ENCODE assay signal across 8 mouse cellular contexts in genomic region chr13:12460443-12460842, GRCm38 (mm10). TPM values are rescaled to one million over a fixed set of nuclear protein-coding genes. Genes with fewer than 3 reads are reported as not detected.
DNase-seq lines count a peak whose midpoint lies in the region; ATAC-seq and TF ChIP-seq lines count a peak whose summit lies in the region.

No protein-coding gene starts in this region.

- 9% methylated on average over 8 of the region's 8 CpGs for WGBS in forebrain, embryonic 11.5 days
- 8% methylated on average over 8 of the region's 8 CpGs for WGBS in neural tube, embryonic 13.5 days

- peak overlapping the region; percentile 58 for H3K4me2 ChIP-seq in forebrain, embryonic 11.5 days (ENCODE audit: low read depth, low read length, severe bottlenecking)
- H3K4me2 ChIP-seq in neural tube, embryonic 13.5 days, result peak overlapping the region; percentile 63

- H3K27me3 ChIP-seq in E14TG2a.4 (ENCODE audit: insufficient read depth, low read length), result no peaks in the 10 kb centered on the region
- H3K27me3 ChIP-seq in forebrain, embryonic 11.5 days (ENCODE audit: control insufficient read depth, insufficient read depth, low read length), result no peaks in the 10 kb centered on the region
- no peaks in the 10 kb centered on the region for H3K27me3 ChIP-seq in neural tube, embryonic 13.5 days

- intact Hi-C loops in heart, postnatal 36 days (cut with DNase I), result loop anchor here (2.0 to 5.0 kb wide), 2 partner anchors 66 to 107 kb away; partner anchors contain the start of genes Ero1lb and Heatr1

- H3K36me3 ChIP-seq in E14TG2a.4 (ENCODE audit: insufficient read depth, low read length), result no peaks in the 10 kb centered on the region
- H3K36me3 ChIP-seq in forebrain, embryonic 11.5 days (ENCODE audit: control insufficient read depth, insufficient read depth, low read length), result no peaks in the 10 kb centered on the region
- H3K36me3 ChIP-seq in neural tube, embryonic 13.5 days, result peaks cover 15% of the 10 kb centered on the region

- no peak for ATAC-seq in forebrain, embryonic 11.5 days (replicated peaks; ENCODE audit: low FRiP score)
- no peak for ATAC-seq in neural tube, embryonic 13.5 days (ENCODE audit: low read depth)

- H3K9me3 ChIP-seq in E14TG2a.4 (ENCODE audit: low read length), result no peaks in the 10 kb centered on the region
- no peaks in the 10 kb centered on the region for H3K9me3 ChIP-seq in forebrain, embryonic 11.5 days (ENCODE audit: control insufficient read depth, low read length)
- H3K9me3 ChIP-seq in neural tube, embryonic 13.5 days, result no peaks in the 10 kb centered on the region

- peak overlapping the region; percentile 64 for H3K9ac ChIP-seq in forebrain, embryonic 11.5 days (ENCODE audit: low read length)
- peak overlapping the region; percentile 80 for H3K9ac ChIP-seq in neural tube, embryonic 13.5 days

- H3K4me1 ChIP-seq in E14TG2a.4 (replicated peaks; ENCODE audit: low read depth, low read length), result peaks cover 28% of the 10 kb centered on the region
- H3K4me1 ChIP-seq in forebrain, embryonic 11.5 days (replicated peaks; ENCODE audit: control insufficient read depth, insufficient read depth, low read length), result no peaks in the 10 kb centered on the region
- peaks cover 12% of the 10 kb centered on the region for H3K4me1 ChIP-seq in neural tube, embryonic 13.5 days (replicated peaks)

- TF ChIP-seq CTCF in E14TG2a.4 (conservative IDR thresholded peaks at IDR 0.05; ENCODE audit: low read length), result no peak

- peak overlapping the region; percentile 91 for H3K4me3 ChIP-seq in E14TG2a.4 (replicated peaks; ENCODE audit: low read length)
- peak overlapping the region; percentile 60 for H3K4me3 ChIP-seq in forebrain, embryonic 11.5 days (ENCODE audit: low read depth, low read length)
- H3K4me3 ChIP-seq in neural tube, embryonic 13.5 days, result peak overlapping the region; percentile 68

- H3K27ac ChIP-seq in forebrain, embryonic 11.5 days (ENCODE audit: low read depth, low read length), result no peak overlapping the region
- peak overlapping the region; percentile 65; the same call in 1 of the 2 replicates for H3K27ac ChIP-seq in neural tube, embryonic 13.5 days (replicated peaks)

- peak; percentile 12 to 34 for DNase-seq in adrenal gland, postnatal 4 days (ENCODE audit: low spot score in 2 of 2)
- DNase-seq in forebrain, embryonic 11.5 days (ENCODE audit: low spot score), result no peak
- DNase-seq in heart, postnatal 36 days, result peak; percentile 48 to 52
- peak; percentile 78 for DNase-seq in layer of hippocampus, adult 11-12 months (ENCODE audit: low spot score)
- peak; percentile 74 for DNase-seq in lung, adult 18-20 months
- peak; percentile 54 to 63 for DNase-seq in thymus, postnatal 10 days (ENCODE audit: low spot score in 2 of 2)

RNA-seq across cellular contexts. Expression of gene Lgals8, which starts 4.3 kb away (rescaled TPM):
- 10 to 100 TPM; 74.8 to 80.3 TPM for total RNA-seq in adrenal gland, postnatal 4 days (2021)
- 9.6 and 10.2 TPM in 2 replicates for polyA plus RNA-seq in forebrain, embryonic 11.5 days (2014; fragmentation: Nextera tagmentation; extraction: Ambion mirVana)
- 10 to 100 TPM; 39.4 to 42.8 TPM for total RNA-seq in heart, postnatal 36 days (2021)
- polyA plus RNA-seq in neural tube, embryonic 13.5 days (2015; fragmentation: Nextera tagmentation; extraction: Ambion mirVana), result 21.9 and 23.5 TPM in 2 replicates

RNA-seq across cellular contexts. Expression of gene Edaradd, which starts 59.8 kb away (rescaled TPM):
- 1 to 10 TPM in 1 of 2 experiments, under 1 TPM in 1; 0.25 to 1.0 TPM for total RNA-seq in adrenal gland, postnatal 4 days (2021)
- polyA plus RNA-seq in forebrain, embryonic 11.5 days (2014; fragmentation: Nextera tagmentation; extraction: Ambion mirVana), result 1.5 and 1.8 TPM in 2 replicates
- total RNA-seq in heart, postnatal 36 days (2021), result under 1 TPM in 1 of 2 experiments, not detected in 1; 0.05 TPM
- polyA plus RNA-seq in neural tube, embryonic 13.5 days (2015; fragmentation: Nextera tagmentation; extraction: Ambion mirVana), result 1.0 and 1.4 TPM in 2 replicates
